Mouse (Mus musculus) left cerebral cortex, adult 9 months (tissue): ENCODE results near the gene Adarb2.

Experiments
- DNase-seq, 2 experiments: peaks; one replicate each; pipeline ENCODE4 v3.0.0; 2022; ENCODE audit warnings: low spot score in 2 of 2

The Adarb2 gene

DNA sequence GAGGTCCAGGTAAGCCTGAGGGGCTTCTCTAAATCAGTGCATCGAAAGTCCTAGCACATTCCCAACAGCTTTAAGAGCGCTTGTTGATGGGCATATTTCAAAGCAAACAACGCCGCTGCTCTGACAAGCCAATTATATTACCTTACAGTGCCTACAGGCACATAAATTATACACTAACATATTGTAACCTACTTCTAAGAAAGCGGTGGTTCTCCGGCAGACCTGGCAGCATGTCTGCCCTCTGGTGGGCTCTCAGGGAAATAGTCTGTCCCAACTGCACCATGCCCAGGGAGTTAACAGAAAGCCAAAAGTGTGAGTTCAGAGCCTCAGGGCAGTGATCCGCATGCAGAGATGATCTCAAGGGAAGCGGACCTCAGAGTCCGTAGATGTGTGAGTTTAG is 582.5 kb downstream of the Adarb2 start:
- peak; percentile 40 to 65 for DNase-seq

DNA sequence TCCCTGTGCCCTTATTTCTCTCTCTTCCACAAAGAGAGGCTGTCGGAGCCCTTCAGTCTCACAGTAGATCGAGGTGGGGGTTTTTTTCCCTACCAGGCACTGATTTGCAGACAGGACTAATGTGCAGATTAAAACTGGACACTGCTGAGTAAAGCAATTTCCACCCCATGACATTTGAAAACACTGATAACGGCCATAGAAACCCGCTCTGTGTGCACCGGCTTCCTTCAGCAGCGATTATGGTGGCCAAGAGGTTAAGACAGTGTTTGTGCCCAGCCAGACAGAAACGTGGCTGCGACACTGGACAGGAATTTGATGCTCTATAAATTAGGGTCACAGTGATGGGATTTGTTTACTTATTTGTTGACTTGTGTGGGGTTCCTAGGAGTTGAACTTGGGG is 590.6 kb downstream of the Adarb2 start:
- no peak for DNase-seq

DNA sequence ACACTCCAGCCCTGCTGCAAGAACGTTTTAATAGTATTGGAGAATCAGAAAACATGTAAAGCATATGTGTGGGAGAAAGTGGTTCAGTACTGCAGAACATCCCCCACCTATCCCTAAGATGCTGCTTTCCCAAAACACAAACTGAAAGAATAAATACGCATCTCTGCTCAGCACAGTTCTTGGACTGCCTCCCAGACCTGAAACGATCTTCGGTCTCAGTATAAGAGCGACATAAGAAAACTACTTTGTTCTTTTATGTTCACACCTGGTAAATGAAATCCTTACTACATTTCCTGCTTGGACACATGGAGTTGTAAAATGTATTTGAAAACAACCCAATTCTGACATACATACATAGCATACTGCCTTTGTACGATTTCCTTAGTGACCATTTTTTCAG is 597.9 kb downstream of the Adarb2 start:
- no peak for DNase-seq

DNA sequence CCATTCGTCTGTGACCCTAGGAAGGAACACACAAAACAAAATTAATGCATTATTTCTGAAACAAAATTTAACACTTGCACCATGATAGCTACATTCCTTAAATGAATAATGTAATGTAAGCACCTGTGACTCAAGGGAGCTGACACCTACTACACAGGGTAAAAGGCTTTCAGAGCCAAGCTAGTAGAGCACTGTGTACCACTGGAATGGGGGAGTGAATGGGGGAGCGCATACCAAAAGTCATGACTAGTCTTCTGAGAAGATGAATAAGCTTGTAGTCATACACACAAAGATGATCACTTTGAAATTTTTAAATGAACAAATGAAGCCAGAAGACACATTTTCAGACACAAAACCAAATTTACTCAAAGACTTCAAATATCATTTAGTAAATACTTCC is 603.3 kb downstream of the Adarb2 start:
- no peak for DNase-seq
